Mouse (Mus musculus) embryonic facial prominence, embryonic 12.5 days (tissue): Measurements from ENCODE around the gene Vmn1r4. TPM values are rescaled to one million over a fixed set of nuclear protein-coding genes. Genes with fewer than 3 reads are reported as not detected.

Experiments used
- ATAC-seq: fragments of 200-750 bp; cut with Nextera tagmentation; 2 replicates; pipeline ENCODE4 v1.8.0; 2017; ENCODE audit not compliant: insufficient number of reproducible peaks, insufficient read depth, low FRiP score, low TSS enrichment
- H3K27ac ChIP-seq: fragments of 300-500 bp; sonication (generic); 2 replicates; pipeline ENCODE4 v1.5.1; 2016; ENCODE audit warnings: mild to moderate bottlenecking
- H3K27me3 ChIP-seq: fragments of 300-500 bp; sonication (generic); 2 replicates; pipeline ENCODE4 v1.6.1; 2016; ENCODE audit warnings: mild to moderate bottlenecking, moderate library complexity
- H3K36me3 ChIP-seq: fragments of 300-500 bp; sonication (generic); 2 replicates; pipeline ENCODE4 v1.6.1; 2016; ENCODE audit warnings: mild to moderate bottlenecking
- H3K4me1 ChIP-seq: fragments of 300-500 bp; sonication (generic); 2 replicates; pipeline ENCODE4 v1.6.1; 2016
- H3K4me2 ChIP-seq: fragments of 300-500 bp; sonication (generic); replicated peaks from 2 replicates; pipeline ENCODE4 v1.6.1; 2016; ENCODE audit warnings: mild to moderate bottlenecking, moderate library complexity
- H3K4me3 ChIP-seq: fragments of 300-500 bp; sonication (generic); 2 replicates; pipeline ENCODE4 v1.5.1; 2016; ENCODE audit warnings: mild to moderate bottlenecking
- H3K9ac ChIP-seq: fragments of 300-500 bp; sonication (generic); 2 replicates; pipeline ENCODE4 v1.6.1; 2016; ENCODE audit warnings: mild to moderate bottlenecking, moderate library complexity
- H3K9me3 ChIP-seq: fragments of 300-500 bp; sonication (generic); 2 replicates; pipeline ENCODE4 v1.6.1; 2016; ENCODE audit warnings: mild to moderate bottlenecking, moderate library complexity
- WGBS: fragments of 180-500 bp; shearing (Covaris S2); methylation state at CpG from one replicate; pipeline ENCODE4 v1.1.7; 2016; 5-methylcytosine and 5-hydroxymethylcytosine counted together
- polyA plus RNA-seq: library from polyadenylated mRNA; unstranded; fragments of >200 nt; fragmentation: Nextera tagmentation; extraction: Ambion mirVana; gene quantifications from 2 replicates; pipeline ENCODE4 v1.2.1, GENCODE M21; 2016

Vmn1r4 gene
- polyA plus RNA-seq = 0.28 and 0.46 TPM in 2 replicates

GRCm38 (mm10) chr6:56923726-56924707 lies at the start of gene Vmn1r4, which contains the start of gene Nt5c3:
Gene Vmn1r4, plus strand, starts transcription at chr6:56924015.
Gene Nt5c3, minus strand, starts transcription at chr6:56923932.
- peak within 1 kb of the TSS; percentile 78 for H3K9ac ChIP-seq
- H3K4me2 ChIP-seq = peak within 1 kb of the TSS; percentile 56
- peak within 1 kb of the TSS; percentile 75 for H3K4me3 ChIP-seq
- no peaks in the 10 kb centered on the region for H3K27me3 ChIP-seq
- no peaks in the 10 kb centered on the region for H3K9me3 ChIP-seq
- no peaks in the 10 kb centered on the region for H3K36me3 ChIP-seq
- H3K27ac ChIP-seq = peak within 1 kb of the TSS; percentile 84
- peak; percentile 95 for ATAC-seq
- no peaks in the 10 kb centered on the region for H3K4me1 ChIP-seq
- whole genome bisulfite sequencing = 3% methylated on average over 64 of the region's 64 CpGs

- no peaks in the 10 kb centered on the region for H3K27me3 ChIP-seq
- no peak overlapping the region for H3K4me3 ChIP-seq
- peaks cover 43% of the 10 kb centered on the region for H3K36me3 ChIP-seq
- no peak overlapping the region for H3K4me2 ChIP-seq
- no peak for ATAC-seq
- no peaks in the 10 kb centered on the region for H3K9me3 ChIP-seq
- WGBS = 88% methylated on average over 4 of the region's 4 CpGs
- H3K4me1 ChIP-seq = no peaks in the 10 kb centered on the region
- H3K9ac ChIP-seq = no peak overlapping the region
- no peak overlapping the region for H3K27ac ChIP-seq
Observed at GRCm38 (mm10) chr6:56876870-56877269, 46.9 kb upstream of the Vmn1r4 start.

DNA sequence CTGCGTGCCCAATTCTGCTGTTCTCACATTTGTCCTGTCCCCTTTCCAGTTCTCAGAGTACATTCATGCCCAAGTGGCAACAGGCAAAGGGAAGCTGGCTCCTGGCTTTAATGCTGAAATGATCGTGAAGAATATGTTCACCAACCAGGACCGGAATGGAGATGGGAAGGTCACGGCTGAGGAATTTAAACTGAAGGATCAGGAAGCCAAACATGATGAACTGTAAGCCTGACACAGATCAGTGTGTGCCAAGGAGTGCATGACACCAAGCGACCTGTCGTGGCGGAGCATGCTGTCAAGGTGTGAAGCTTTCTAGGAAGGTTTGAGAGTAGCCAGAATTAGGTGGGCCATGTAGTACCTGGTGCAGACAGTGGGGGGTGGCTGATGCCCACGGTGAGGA lies 45.8 kb upstream of the Vmn1r4 start:
- peaks cover 43% of the 10 kb centered on the region for H3K36me3 ChIP-seq
- no peaks in the 10 kb centered on the region for H3K9me3 ChIP-seq
- no peak overlapping the region for H3K4me3 ChIP-seq
- 94% methylated on average over 8 of the region's 8 CpGs for WGBS
- H3K4me2 ChIP-seq = no peak overlapping the region
- H3K9ac ChIP-seq = no peak overlapping the region
- no peak for ATAC-seq
- no peak overlapping the region for H3K27ac ChIP-seq
- H3K4me1 ChIP-seq = no peaks in the 10 kb centered on the region
- no peaks in the 10 kb centered on the region for H3K27me3 ChIP-seq

GRCm38 (mm10) chr6:56879352-56879955 lies 44.4 kb upstream of the Vmn1r4 start:
- no peaks in the 10 kb centered on the region for H3K4me1 ChIP-seq
- no peak overlapping the region for H3K4me3 ChIP-seq
- no peaks in the 10 kb centered on the region for H3K9me3 ChIP-seq
- peaks cover 55% of the 10 kb centered on the region for H3K36me3 ChIP-seq
- H3K27me3 ChIP-seq = no peaks in the 10 kb centered on the region
- no peak overlapping the region for H3K4me2 ChIP-seq
- WGBS = 71% methylated on average over 1 of the region's 1 CpGs
- H3K27ac ChIP-seq = no peak overlapping the region
- no peak overlapping the region for H3K9ac ChIP-seq
- ATAC-seq = no peak

- Histone ChIP-seq H3K27ac (no peak overlapping the region), H3K4me1 (no peaks in the 10 kb centered on the region), H3K9ac (no peak overlapping the region), H3K4me2 (no peak overlapping the region), H3K4me3 (no peak overlapping the region), H3K36me3 (peaks cover 36% of the 10 kb centered on the region), H3K27me3 (no peaks in the 10 kb centered on the region), H3K9me3 (no peaks in the 10 kb centered on the region)
- 90% methylated on average over 6 of the region's 6 CpGs for WGBS
- ATAC-seq = no peak
Observed at GRCm38 (mm10) chr6:56888561-56888960, 35.3 kb upstream of the Vmn1r4 start.

DNA sequence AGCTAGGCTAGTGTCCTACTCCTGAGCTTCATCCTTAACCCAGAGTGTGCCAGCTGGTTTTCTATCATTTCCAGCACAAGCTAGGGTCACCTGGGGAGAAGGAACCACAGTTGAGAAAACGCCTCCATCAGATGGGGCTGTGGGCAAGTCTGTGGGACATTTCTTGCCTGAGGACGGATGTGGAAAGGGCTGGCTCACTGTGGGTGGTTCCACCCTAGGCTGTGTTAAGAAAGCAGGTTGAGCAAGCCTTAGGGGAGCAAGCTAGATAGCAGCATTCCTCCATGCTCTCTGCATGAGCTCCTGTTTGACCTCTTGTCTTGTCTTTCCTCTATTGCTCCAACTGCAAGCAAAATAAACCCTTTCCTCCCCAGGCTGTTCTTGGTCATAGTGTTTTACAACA lies 33.1 kb upstream of the Vmn1r4 start:
- H3K4me1 ChIP-seq = no peaks in the 10 kb centered on the region
- no peak overlapping the region for H3K4me3 ChIP-seq
- no peak overlapping the region for H3K27ac ChIP-seq
- peaks cover 29% of the 10 kb centered on the region for H3K36me3 ChIP-seq
- H3K9me3 ChIP-seq = no peaks in the 10 kb centered on the region
- WGBS = 85% methylated on average over 2 of the region's 2 CpGs
- H3K9ac ChIP-seq = no peak overlapping the region
- no peak for ATAC-seq
- no peak overlapping the region for H3K4me2 ChIP-seq
- no peaks in the 10 kb centered on the region for H3K27me3 ChIP-seq

DNA sequence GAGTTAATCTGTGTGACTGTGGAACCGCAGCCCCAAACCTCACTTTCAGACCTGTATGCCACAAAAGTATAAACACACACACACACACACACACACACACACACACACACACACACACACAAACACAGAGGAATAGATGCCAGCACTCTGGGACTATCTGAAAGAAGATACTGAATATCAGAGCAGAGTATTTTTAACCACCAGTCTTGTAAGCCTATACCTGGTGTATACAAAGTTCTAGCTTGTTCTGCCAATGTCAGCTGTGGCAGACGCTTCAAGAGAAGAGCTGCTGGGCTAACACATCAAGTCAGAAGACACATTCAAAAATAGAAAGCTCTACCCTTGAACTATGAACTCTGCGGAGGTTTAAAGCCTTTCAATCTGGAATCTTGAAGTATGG lies 24.2 kb upstream of the Vmn1r4 start:
- Histone ChIP-seq H3K9me3 (no peaks in the 10 kb centered on the region), H3K4me1 (peaks cover 9% of the 10 kb centered on the region; the same call in 1 of the 2 replicates), H3K4me3 (no peak overlapping the region), H3K4me2 (no peak overlapping the region), H3K27me3 (no peaks in the 10 kb centered on the region), H3K36me3 (no peaks in the 10 kb centered on the region), H3K27ac (no peak overlapping the region), H3K9ac (no peak overlapping the region)
- ATAC-seq = no peak
- WGBS = 81% methylated on average over 3 of the region's 3 CpGs

- no peaks in the 10 kb centered on the region for H3K36me3 ChIP-seq
- H3K4me2 ChIP-seq = no peak overlapping the region
- no peak overlapping the region for H3K27ac ChIP-seq
- no peak overlapping the region for H3K9ac ChIP-seq
- H3K4me1 ChIP-seq = peaks cover 9% of the 10 kb centered on the region; the same call in 1 of the 2 replicates
- no peaks in the 10 kb centered on the region for H3K27me3 ChIP-seq
- WGBS = 72% methylated on average over 3 of the region's 3 CpGs
- no peaks in the 10 kb centered on the region for H3K9me3 ChIP-seq
- no peak overlapping the region for H3K4me3 ChIP-seq
- no peak for ATAC-seq
Observed at GRCm38 (mm10) chr6:56901336-56901735, 22.5 kb upstream of the Vmn1r4 start.

DNA sequence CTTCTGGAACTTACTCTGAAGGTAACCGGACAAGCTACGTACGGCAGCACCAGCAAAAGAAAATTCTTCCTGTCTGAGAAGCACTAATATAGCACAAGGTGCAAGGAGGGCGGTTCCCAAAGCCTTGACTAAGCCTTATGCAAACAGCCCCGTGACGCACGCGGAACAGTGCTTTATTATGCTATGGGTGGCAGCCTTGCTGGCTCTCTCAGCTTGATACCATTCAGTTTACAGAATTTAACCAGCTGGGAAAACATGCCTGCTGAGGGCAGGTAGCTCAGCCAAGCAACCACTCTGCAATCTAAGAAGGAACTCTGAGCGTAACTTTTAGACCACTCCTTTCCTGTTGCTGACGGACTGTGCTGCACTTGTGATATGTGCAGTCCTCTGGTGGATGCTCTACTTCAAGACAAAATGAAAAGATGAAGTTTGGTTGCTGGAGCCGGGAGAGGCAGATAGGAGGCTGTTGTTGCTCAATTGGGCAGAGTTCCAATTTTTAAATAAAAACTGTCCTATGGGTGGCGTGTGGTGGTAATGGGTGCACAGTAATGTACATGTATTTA lies 21.9 kb upstream of the Vmn1r4 start:
- Histone ChIP-seq H3K4me2 (no peak overlapping the region), H3K9me3 (no peaks in the 10 kb centered on the region), H3K27me3 (no peaks in the 10 kb centered on the region), H3K27ac (no peak overlapping the region), H3K4me1 (peaks cover 9% of the 10 kb centered on the region; the same call in 1 of the 2 replicates), H3K4me3 (no peak overlapping the region), H3K36me3 (no peaks in the 10 kb centered on the region), H3K9ac (no peak overlapping the region)
- WGBS = 34% methylated on average over 12 of the region's 12 CpGs
- ATAC-seq = 0 out of 2 replicates have a peak, but pooled peaks have one; percentile 30

GRCm38 (mm10) chr6:56902606-56903520 lies 21.0 kb upstream of the Vmn1r4 start:
- no peaks in the 10 kb centered on the region for H3K9me3 ChIP-seq
- H3K4me3 ChIP-seq = no peak overlapping the region
- H3K4me2 ChIP-seq = no peak overlapping the region
- H3K27me3 ChIP-seq = no peaks in the 10 kb centered on the region
- 82% methylated on average over 7 of the region's 7 CpGs for WGBS
- no peaks in the 10 kb centered on the region for H3K36me3 ChIP-seq
- H3K4me1 ChIP-seq = peaks cover 9% of the 10 kb centered on the region; the same call in 1 of the 2 replicates
- no peak overlapping the region for H3K27ac ChIP-seq
- 0 out of 2 replicates have a peak, but pooled peaks have one; percentile 25 for ATAC-seq
- no peak overlapping the region for H3K9ac ChIP-seq

DNA sequence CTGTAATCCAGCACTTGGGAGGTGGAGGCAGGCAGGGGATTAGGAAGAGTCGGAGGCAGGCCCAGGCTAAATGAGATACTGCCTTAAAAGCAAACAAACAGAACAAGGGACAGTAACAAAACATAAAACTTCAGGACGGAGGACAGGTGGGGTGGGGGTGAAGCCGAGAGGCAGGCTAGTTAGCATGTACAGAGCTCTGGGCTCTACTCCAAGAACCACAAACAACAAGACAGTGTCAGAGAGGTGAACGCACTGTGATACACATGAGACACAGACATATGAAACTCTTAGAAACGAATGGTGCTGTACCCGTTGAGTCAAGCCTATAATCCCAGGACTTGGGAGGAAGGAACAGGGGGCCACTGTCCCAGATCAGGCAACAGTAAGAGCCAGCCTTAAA lies 20.0 kb upstream of the Vmn1r4 start:
- no peaks in the 10 kb centered on the region for H3K36me3 ChIP-seq
- peaks cover 9% of the 10 kb centered on the region; the same call in 1 of the 2 replicates for H3K4me1 ChIP-seq
- no peak overlapping the region for H3K27ac ChIP-seq
- no peak overlapping the region for H3K9ac ChIP-seq
- 40% methylated on average over 6 of the region's 6 CpGs for WGBS
- H3K9me3 ChIP-seq = no peaks in the 10 kb centered on the region
- ATAC-seq = no peak
- H3K4me2 ChIP-seq = no peak overlapping the region
- no peak overlapping the region for H3K4me3 ChIP-seq
- H3K27me3 ChIP-seq = no peaks in the 10 kb centered on the region
